Mouse (Mus musculus) kidney, embryonic 14.5 days (tissue): ENCODE measurements around the gene Ntrk3. TPM values are rescaled to one million over a fixed set of nuclear protein-coding genes. Genes with fewer than 3 reads are reported as not detected.

Experiments used
- ATAC-seq: fragments of 200-750 bp; cut with Nextera tagmentation; 2 replicates; pipeline ENCODE4 v1.8.0; 2017; ENCODE audit warnings: moderate number of reproducible peaks, mild to moderate bottlenecking, moderate TSS enrichment, moderate library complexity; ENCODE audit not compliant: low FRiP score, low TSS enrichment
- H3K27ac ChIP-seq: fragments of 300-500 bp; sonication (generic); 2 replicates; pipeline ENCODE4 v1.5.1; 2014; ENCODE audit warnings: low read depth, mild to moderate bottlenecking, low read length, moderate library complexity, mixed read lengths
- H3K27me3 ChIP-seq: fragments of 300-500 bp; sonication (generic); 2 replicates; pipeline ENCODE4 v1.6.1; 2014; ENCODE audit warnings: mild to moderate bottlenecking, low read length; ENCODE audit not compliant: control insufficient read depth, insufficient read depth
- H3K36me3 ChIP-seq: fragments of 300-500 bp; sonication (generic); 2 replicates; pipeline ENCODE4 v1.6.1; 2014; ENCODE audit warnings: low read length, mixed read lengths; ENCODE audit not compliant: control insufficient read depth, insufficient read depth
- H3K4me1 ChIP-seq: fragments of 300-500 bp; sonication (generic); 2 replicates; pipeline ENCODE4 v1.6.1; 2014; ENCODE audit warnings: low read length, mixed read lengths; ENCODE audit not compliant: control insufficient read depth, insufficient read depth
- H3K4me2 ChIP-seq: fragments of 300-500 bp; sonication (generic); replicated peaks from 2 replicates; pipeline ENCODE4 v1.6.1; 2014; ENCODE audit warnings: low read depth, mild to moderate bottlenecking, low read length
- H3K4me3 ChIP-seq: fragments of 300-500 bp; sonication (generic); 2 replicates; pipeline ENCODE4 v1.5.1; 2014; ENCODE audit warnings: mild to moderate bottlenecking, low read length
- H3K9ac ChIP-seq: fragments of 300-500 bp; sonication (generic); 2 replicates; pipeline ENCODE4 v1.6.1; 2014; ENCODE audit warnings: low read depth, mild to moderate bottlenecking, low read length, moderate library complexity
- H3K9me3 ChIP-seq: fragments of 300-500 bp; sonication (generic); 2 replicates; pipeline ENCODE4 v1.6.1; 2016; ENCODE audit warnings: low read length; ENCODE audit not compliant: control insufficient read depth
- WGBS: fragments of 180-500 bp; shearing (Covaris S2); extraction: QIAGEN DNeasy Blood & Tissue Kit; methylation state at CpG from one replicate; pipeline ENCODE4 v1.1.7; 2014; 5-methylcytosine and 5-hydroxymethylcytosine counted together
- polyA plus RNA-seq: library from polyadenylated mRNA; unstranded; fragments of >200 nt; fragmentation: Nextera tagmentation; extraction: Ambion mirVana; gene quantifications from 2 replicates; pipeline ENCODE4 v1.2.1, GENCODE M21; 2014

Gene Ntrk3
- polyA plus RNA-seq, 1 experiment from 2014 or later: 5.1 TPM

GRCm38 (mm10) chr7:78596556-78596955 lies 141.3 kb downstream of the Ntrk3 start:
- Histone ChIP-seq H3K4me1 (no peaks in the 10 kb centered on the region), H3K36me3 (no peaks in the 10 kb centered on the region), H3K27ac (no peak overlapping the region), H3K4me3 (no peak overlapping the region), H3K27me3 (peaks cover 19% of the 10 kb centered on the region), H3K9me3 (no peaks in the 10 kb centered on the region), H3K4me2 (no peak overlapping the region), H3K9ac (no peak overlapping the region)
- 71% methylated on average over 5 of the region's 5 CpGs for WGBS
- ATAC-seq: no peak

GRCm38 (mm10) chr7:78595895-78596294 lies 141.9 kb downstream of the Ntrk3 start:
- peaks cover 19% of the 10 kb centered on the region for H3K27me3 ChIP-seq
- ATAC-seq: peak; percentile 79

DNA sequence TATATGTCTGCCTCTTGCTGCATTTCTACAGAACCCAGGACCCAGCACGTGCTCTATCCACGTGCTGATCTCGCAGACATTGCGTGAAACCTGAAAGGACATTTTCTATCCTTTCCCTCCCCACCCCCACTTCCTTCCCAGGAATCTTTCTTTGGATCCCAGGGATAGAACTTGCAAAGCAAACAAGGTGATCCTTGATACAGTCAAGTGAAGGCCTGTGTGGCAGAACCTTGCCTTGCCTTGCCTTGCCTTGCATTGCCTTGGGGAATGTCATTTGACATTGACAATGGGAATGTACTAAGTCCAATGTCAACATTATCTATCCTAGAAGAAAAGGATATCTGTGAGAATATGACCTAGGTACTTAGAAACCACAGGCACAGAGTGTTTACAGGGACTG lies 144.9 kb downstream of the Ntrk3 start:
- no peaks in the 10 kb centered on the region for H3K9me3 ChIP-seq
- no peak for ATAC-seq
- H3K4me2 ChIP-seq: no peak overlapping the region
- peaks cover 5% of the 10 kb centered on the region; the same call in 1 of the 2 replicates for H3K27me3 ChIP-seq
- no peak overlapping the region for H3K27ac ChIP-seq
- no peak overlapping the region for H3K4me3 ChIP-seq
- 86% methylated on average over 4 of the region's 4 CpGs for WGBS
- H3K9ac ChIP-seq: no peak overlapping the region
- H3K36me3 ChIP-seq: no peaks in the 10 kb centered on the region
- H3K4me1 ChIP-seq: no peaks in the 10 kb centered on the region

More at GRCm38 (mm10) chr7:78595895-78596294, 141.9 kb downstream of the Ntrk3 start:
- H3K4me3 ChIP-seq: no peak overlapping the region
- H3K9me3 ChIP-seq: no peaks in the 10 kb centered on the region
- H3K9ac ChIP-seq: no peak overlapping the region
- no peaks in the 10 kb centered on the region for H3K4me1 ChIP-seq
- H3K27ac ChIP-seq: no peak overlapping the region
- no peak overlapping the region for H3K4me2 ChIP-seq
- no peaks in the 10 kb centered on the region for H3K36me3 ChIP-seq
- 6% methylated on average over 4 of the region's 4 CpGs for WGBS

GRCm38 (mm10) chr7:78592172-78592571 lies 145.6 kb downstream of the Ntrk3 start:
- Histone ChIP-seq H3K27me3 (0 out of 2 replicates have a peak, but pooled peaks cover 2% of the 10 kb centered on the region), H3K9ac (no peak overlapping the region), H3K27ac (no peak overlapping the region), H3K4me3 (no peak overlapping the region), H3K4me2 (no peak overlapping the region), H3K9me3 (no peaks in the 10 kb centered on the region), H3K4me1 (no peaks in the 10 kb centered on the region), H3K36me3 (no peaks in the 10 kb centered on the region)
- WGBS: 92% methylated on average over 1 of the region's 1 CpGs
- ATAC-seq: no peak

DNA sequence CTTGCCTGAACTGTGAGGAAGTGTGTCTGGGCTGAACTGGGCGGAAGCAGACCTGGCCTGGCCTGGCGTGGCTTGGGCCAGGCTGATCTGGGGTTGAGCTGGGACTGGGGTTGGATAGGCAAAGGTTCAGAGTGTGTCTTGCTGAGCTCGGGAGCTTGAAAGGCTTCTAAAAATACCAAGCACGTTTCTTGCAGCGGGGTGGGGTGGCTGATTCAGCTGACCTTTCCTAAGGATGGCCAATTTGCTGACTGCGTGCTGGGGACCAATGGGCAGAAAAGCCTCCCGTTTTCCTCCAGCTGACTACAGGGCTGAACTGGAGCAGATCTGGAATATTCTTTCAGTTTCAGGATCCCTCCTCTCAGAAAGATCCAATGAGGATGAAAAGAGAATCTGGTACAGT lies 148.0 kb downstream of the Ntrk3 start:
- Histone ChIP-seq H3K4me1 (no peaks in the 10 kb centered on the region), H3K9me3 (no peaks in the 10 kb centered on the region), H3K36me3 (no peaks in the 10 kb centered on the region), H3K9ac (no peak overlapping the region), H3K4me3 (no peak overlapping the region), H3K27ac (no peak overlapping the region), H3K4me2 (no peak overlapping the region), H3K27me3 (no peaks in the 10 kb centered on the region)
- no peak for ATAC-seq
- 75% methylated on average over 7 of the region's 7 CpGs for WGBS

DNA sequence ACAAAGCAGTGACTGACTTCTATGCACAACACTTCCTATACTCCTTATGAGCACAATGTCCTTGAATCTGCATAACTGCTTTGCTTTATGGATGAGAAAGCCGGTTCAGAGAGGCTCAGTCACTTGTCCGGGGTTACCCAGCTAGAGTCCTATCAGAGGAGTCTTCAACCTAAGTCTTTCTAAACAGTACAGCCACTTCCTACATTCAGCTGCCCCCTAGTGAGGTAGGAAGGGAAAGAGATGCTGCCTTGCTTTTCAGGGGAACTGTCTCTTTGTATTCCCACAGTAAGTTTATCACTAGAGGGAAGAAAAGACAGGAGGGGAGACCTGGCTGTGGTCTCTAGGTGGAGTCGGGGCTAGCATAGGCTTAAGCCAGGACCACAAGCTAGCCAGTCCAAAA lies 151.0 kb downstream of the Ntrk3 start:
- H3K27me3 ChIP-seq: peaks cover 12% of the 10 kb centered on the region; the same call in 1 of the 2 replicates
- ATAC-seq: no peak
- no peaks in the 10 kb centered on the region for H3K4me1 ChIP-seq
- 28% methylated on average over 3 of the region's 3 CpGs for WGBS
- no peaks in the 10 kb centered on the region for H3K9me3 ChIP-seq
- no peak overlapping the region for H3K9ac ChIP-seq
- no peak overlapping the region for H3K27ac ChIP-seq
- H3K4me2 ChIP-seq: no peak overlapping the region
- no peak overlapping the region for H3K4me3 ChIP-seq
- no peaks in the 10 kb centered on the region for H3K36me3 ChIP-seq

DNA sequence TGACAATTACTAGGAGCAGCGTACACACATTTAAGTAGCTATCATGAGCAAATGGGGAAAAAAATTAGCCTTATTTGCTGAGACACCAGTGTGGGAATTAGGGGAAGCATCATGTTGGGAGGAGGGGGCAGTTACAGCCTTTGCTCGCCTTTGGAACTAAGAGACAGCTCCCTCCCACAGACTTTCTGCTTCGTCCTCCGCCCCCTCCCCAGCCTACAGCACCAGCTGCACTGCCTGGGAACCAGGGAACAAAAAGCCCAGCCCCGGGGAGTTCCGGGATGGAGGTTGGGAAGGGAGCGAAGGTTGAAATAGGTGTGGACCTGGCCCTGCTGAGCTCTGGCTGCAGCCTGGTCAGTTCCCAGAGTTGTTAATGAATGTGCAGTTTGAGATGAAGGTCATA lies 151.9 kb downstream of the Ntrk3 start:
- Histone ChIP-seq H3K9me3 (no peaks in the 10 kb centered on the region), H3K27ac (no peak overlapping the region), H3K9ac (no peak overlapping the region), H3K4me3 (no peak overlapping the region), H3K4me2 (no peak overlapping the region), H3K4me1 (no peaks in the 10 kb centered on the region), H3K36me3 (no peaks in the 10 kb centered on the region), H3K27me3 (peaks cover 16% of the 10 kb centered on the region)
- WGBS: 43% methylated on average over 7 of the region's 7 CpGs
- ATAC-seq: no peak

GRCm38 (mm10) chr7:78584936-78585335 lies 152.9 kb downstream of the Ntrk3 start:
- Histone ChIP-seq H3K27ac (no peak overlapping the region), H3K4me1 (no peaks in the 10 kb centered on the region), H3K4me2 (no peak overlapping the region), H3K9ac (no peak overlapping the region), H3K36me3 (no peaks in the 10 kb centered on the region), H3K4me3 (no peak overlapping the region), H3K9me3 (no peaks in the 10 kb centered on the region), H3K27me3 (peaks cover 26% of the 10 kb centered on the region)
- ATAC-seq: no peak
- WGBS: 88% methylated on average over 2 of the region's 2 CpGs

DNA sequence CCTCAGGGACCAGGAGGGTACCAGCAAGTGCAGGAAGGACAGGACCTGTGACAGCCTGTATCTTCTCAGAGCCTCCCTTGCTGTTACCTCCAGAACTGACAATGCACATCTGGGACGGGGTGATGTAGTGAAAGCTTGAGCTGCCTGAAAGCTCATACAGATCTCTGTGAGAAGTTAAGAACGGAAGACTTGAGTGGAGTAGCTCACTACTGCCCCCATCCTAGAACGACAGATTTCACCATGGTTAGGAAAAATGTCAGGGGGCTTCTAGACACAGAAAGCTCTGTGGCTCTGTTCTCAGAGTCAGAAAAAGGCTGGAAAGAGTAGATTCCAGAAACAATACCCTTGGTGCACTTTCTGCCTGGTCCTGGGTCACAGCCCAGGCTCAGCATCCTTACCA lies 153.3 kb downstream of the Ntrk3 start:
- H3K36me3 ChIP-seq: no peaks in the 10 kb centered on the region
- no peak overlapping the region for H3K9ac ChIP-seq
- H3K27me3 ChIP-seq: peaks cover 31% of the 10 kb centered on the region
- no peak for ATAC-seq
- no peak overlapping the region for H3K4me2 ChIP-seq
- no peak overlapping the region for H3K27ac ChIP-seq
- WGBS: 6% methylated on average over 3 of the region's 3 CpGs
- H3K9me3 ChIP-seq: no peaks in the 10 kb centered on the region
- no peaks in the 10 kb centered on the region for H3K4me1 ChIP-seq
- H3K4me3 ChIP-seq: no peak overlapping the region
